Mouse (Mus musculus) liver, postnatal 0 days (tissue): ENCODE results near the gene Nppa. TPM values are rescaled to one million over a fixed set of nuclear protein-coding genes. Genes with fewer than 3 reads are reported as not detected.

ENCODE experiments used
- ATAC-seq: fragments of 200-750 bp; cut with Nextera tagmentation; 2 replicates; pipeline ENCODE4 v1.8.0; 2017; ENCODE audit warnings: mild to moderate bottlenecking, moderate library complexity
- DNase-seq: peaks from one replicate; pipeline ENCODE4 v3.0.0-alpha.2; 2016
- H3K27ac ChIP-seq: fragments of 300-500 bp; sonication (generic); 2 replicates; pipeline ENCODE4 v1.5.1; 2014; ENCODE audit warnings: antibody characterized with exemption, moderate library complexity, mild to moderate bottlenecking, low read depth
- H3K27me3 ChIP-seq: fragments of 300-500 bp; sonication (generic); 2 replicates; pipeline ENCODE4 v1.6.1; 2014; ENCODE audit warnings: low read length, control low read depth, mixed read lengths; ENCODE audit not compliant: insufficient read depth
- H3K36me3 ChIP-seq: fragments of 300-500 bp; sonication (generic); replicated peaks from 2 replicates; pipeline ENCODE4 v1.6.1; 2014; ENCODE audit warnings: mild to moderate bottlenecking, control low read depth, low read length, moderate library complexity, mixed read lengths; ENCODE audit not compliant: insufficient read depth
- H3K4me1 ChIP-seq: fragments of 300-500 bp; sonication (generic); 2 replicates; pipeline ENCODE4 v1.6.1; 2014; ENCODE audit warnings: antibody characterized with exemption, mild to moderate bottlenecking, control low read depth; ENCODE audit not compliant: insufficient read depth
- H3K4me2 ChIP-seq: fragments of 300-500 bp; sonication (generic); 2 replicates; pipeline ENCODE4 v1.6.1; 2014; ENCODE audit warnings: low read depth, mild to moderate bottlenecking, low read length, moderate library complexity, mixed read lengths
- H3K4me3 ChIP-seq: fragments of 300-500 bp; sonication (generic); 2 replicates; pipeline ENCODE4 v1.5.1; 2014; ENCODE audit warnings: low read depth, low read length
- H3K9ac ChIP-seq: fragments of 300-500 bp; sonication (generic); replicated peaks from 2 replicates; pipeline ENCODE4 v1.6.1; 2014; ENCODE audit warnings: mild to moderate bottlenecking, moderate library complexity
- H3K9me3 ChIP-seq: fragments of 300-500 bp; sonication (generic); 2 replicates; pipeline ENCODE4 v1.6.1; 2016; ENCODE audit warnings: mild to moderate bottlenecking, control low read depth, low read length, mixed read lengths
- CTCF ChIP-seq: sonication (generic); IDR thresholded peaks from 2 replicates; pipeline ENCODE4 v1.5.1; 2016; ENCODE audit warnings: antibody characterized with exemption, low read depth
- EP300 ChIP-seq: IDR thresholded peaks from 2 replicates; pipeline ENCODE4 v1.6.1; 2016; ENCODE audit warnings: antibody characterized with exemption, low read depth, mild to moderate bottlenecking
- WGBS: fragments of 180-500 bp; shearing (Covaris S2); extraction: QIAGEN DNeasy Blood & Tissue Kit; methylation state at CpG from one replicate; pipeline ENCODE4 v1.1.7; 2014; ENCODE audit not compliant: insufficient replicate concordance; 5-methylcytosine and 5-hydroxymethylcytosine counted together
- polyA plus RNA-seq: library from polyadenylated mRNA; unstranded; fragments of >200 nt; fragmentation: Nextera tagmentation; extraction: Ambion mirVana; gene quantifications from 2 replicates; pipeline ENCODE4 v1.2.1, GENCODE M21; 2015

The Nppa gene
- polyA plus RNA-seq, 1 experiment from 2014 or later: 0.13 TPM

DNA sequence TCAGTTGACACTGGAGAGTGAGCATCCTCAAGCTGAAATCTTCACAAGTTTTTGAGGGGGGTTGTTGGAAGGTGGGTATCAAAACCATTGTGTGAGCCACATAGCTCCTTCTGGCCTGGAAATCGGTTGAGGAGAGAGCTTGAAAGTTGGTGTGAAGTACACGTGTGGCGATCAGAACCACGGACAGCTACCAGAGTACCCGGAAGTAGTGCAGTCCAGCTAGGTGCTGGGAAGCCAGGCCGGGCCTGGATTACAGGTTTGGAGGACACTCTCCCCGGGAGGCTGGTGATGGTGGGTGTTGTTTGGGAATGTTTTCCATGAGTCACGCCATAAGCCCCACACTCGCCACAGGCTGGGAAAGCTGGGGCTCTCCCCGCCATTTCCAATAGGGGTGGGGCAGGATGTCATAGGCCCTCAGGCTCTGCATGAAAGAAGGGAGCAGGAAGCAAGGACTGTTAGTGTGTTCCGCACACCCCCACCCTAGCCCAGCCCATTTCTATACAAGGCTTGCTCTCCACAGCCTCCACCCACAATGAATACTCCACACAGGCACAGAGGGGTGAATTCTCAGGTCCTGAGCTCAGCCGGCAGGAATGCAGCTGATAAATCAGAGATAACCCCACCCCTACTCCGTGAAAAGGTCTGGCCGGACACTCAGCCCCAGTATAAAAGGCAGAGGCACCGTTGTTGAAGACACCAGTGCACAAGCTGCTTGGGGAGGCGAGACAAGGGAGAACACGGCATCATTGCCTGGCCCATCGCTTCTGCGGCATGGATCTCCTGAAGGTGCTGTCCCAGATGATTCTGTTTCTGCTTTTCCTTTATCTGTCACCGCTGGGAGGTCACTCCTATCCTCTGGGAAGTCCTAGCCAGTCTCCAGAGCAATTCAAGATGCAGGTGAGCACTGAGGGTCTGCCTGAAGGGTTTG lies 15.1 kb upstream of the Nppa start, which contains the start of gene Nppb:
TSS of gene Nppb (plus strand) at position 584 of the 928 bp plus-strand sequence.
- ATAC-seq (no peak), DNase-seq (peak; percentile 50)

DNA sequence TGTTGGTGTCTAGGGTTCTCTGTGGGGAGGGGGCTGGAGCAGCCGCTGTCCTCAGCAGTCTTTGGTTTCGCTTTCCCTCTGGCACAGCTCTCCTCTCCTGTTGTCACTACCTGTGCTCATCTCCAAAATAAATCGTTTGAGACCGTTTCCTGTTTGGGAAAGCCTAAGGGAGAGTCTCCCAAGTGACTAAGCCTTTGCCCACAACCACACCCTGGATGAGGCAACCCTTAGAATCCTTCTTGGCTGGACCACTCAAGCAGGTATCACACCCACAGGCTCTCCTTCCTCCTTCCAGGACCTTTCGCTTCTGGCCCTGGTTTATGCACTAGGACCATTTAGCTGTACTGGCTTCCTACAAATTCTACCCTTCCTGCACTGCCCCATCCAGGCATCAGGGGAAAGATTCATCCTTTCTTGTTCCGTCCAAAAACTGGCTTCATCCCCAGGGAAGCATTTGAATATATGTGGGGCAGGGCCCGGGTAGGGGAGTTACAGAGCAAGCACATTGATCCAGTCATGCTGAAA lies 6.9 kb upstream of the Nppa start:
- WGBS: 53% methylated on average over 7 of the region's 7 CpGs
- H3K4me1 ChIP-seq: no peaks in the 10 kb centered on the region
- no peak overlapping the region for H3K27ac ChIP-seq
- H3K27me3 ChIP-seq: no peaks in the 10 kb centered on the region
- H3K36me3 ChIP-seq: no peaks in the 10 kb centered on the region
- no peak overlapping the region for H3K4me2 ChIP-seq
- no peak overlapping the region for H3K9ac ChIP-seq
- ATAC-seq: no peak
- TF ChIP-seq EP300: no peak
- no peak for TF ChIP-seq CTCF
- no peak for DNase-seq
- no peak overlapping the region for H3K4me3 ChIP-seq
- H3K9me3 ChIP-seq: no peaks in the 10 kb centered on the region

More for the DNA sequence above, 15.1 kb upstream of the Nppa start, which contains the start of gene Nppb:
- WGBS: 23% methylated on average over 20 of the region's 20 CpGs
- no peak within 1 kb of the TSS for H3K9ac ChIP-seq
- H3K27me3 ChIP-seq: no peaks in the 10 kb centered on the region
- TF ChIP-seq EP300: no peak
- no peak for TF ChIP-seq CTCF
- H3K27ac ChIP-seq: no peak within 1 kb of the TSS
- no peak within 1 kb of the TSS for H3K4me2 ChIP-seq
- no peaks in the 10 kb centered on the region for H3K4me1 ChIP-seq
- no peaks in the 10 kb centered on the region for H3K9me3 ChIP-seq
- no peaks in the 10 kb centered on the region for H3K36me3 ChIP-seq
- no peak within 1 kb of the TSS for H3K4me3 ChIP-seq

DNA sequence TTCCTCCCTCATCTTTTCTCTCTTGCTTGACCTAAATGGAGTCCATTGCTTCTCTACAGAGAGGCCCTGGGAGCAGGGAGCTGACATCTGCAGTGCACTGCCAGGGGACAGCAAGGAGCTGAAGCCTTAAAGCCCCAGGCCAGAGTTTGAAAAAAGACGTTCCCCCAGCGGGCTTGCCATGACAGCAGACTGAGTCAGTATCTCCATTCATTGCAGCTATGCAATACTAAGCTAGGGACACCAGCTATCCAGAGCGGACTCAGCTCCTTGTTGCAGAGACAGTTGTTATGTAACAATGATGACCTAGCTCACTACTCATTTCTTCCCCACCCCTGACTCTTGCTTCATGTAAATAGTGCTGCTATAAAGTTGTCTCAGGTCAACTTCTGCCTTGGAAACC lies 5.2 kb upstream of the Nppa start:
- no peak overlapping the region for H3K9ac ChIP-seq
- ATAC-seq (no peak), DNase-seq (no peak)
- H3K4me2 ChIP-seq: no peak overlapping the region
- TF ChIP-seq CTCF (no peak), EP300 (no peak)
- H3K36me3 ChIP-seq: no peaks in the 10 kb centered on the region
- H3K9me3 ChIP-seq: no peaks in the 10 kb centered on the region
- no peak overlapping the region for H3K4me3 ChIP-seq
- H3K27ac ChIP-seq: no peak overlapping the region
- H3K27me3 ChIP-seq: no peaks in the 10 kb centered on the region
- no peaks in the 10 kb centered on the region for H3K4me1 ChIP-seq
- WGBS: 68% methylated on average over 3 of the region's 3 CpGs

DNA sequence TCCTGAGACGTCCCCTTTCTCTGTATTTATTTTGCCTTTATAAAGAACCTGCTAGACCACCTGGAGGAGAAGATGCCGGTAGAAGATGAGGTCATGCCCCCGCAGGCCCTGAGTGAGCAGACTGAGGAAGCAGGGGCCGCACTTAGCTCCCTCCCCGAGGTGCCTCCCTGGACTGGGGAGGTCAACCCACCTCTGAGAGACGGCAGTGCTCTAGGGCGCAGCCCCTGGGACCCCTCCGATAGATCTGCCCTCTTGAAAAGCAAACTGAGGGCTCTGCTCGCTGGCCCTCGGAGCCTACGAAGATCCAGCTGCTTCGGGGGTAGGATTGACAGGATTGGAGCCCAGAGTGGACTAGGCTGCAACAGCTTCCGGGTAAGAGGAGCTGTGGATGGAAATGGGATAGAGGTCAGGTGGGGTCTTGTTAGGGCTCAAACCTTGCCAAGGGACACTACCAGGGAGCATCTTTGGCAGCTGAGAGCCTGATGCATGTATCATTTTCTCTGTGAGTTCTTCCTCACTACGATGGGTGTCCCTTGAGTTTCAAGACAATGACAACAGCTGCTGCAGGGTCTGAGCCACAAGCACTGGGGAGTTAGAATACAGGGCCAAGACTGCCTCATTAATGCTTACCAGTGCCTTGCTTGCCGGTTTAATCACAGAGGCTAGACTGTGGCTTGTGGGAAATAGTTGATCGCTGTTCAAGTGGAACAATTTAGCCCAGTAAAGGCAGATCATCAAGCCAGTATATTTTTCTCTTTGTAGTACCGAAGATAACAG lies 679 bp downstream of the Nppa start:
- no peak for ATAC-seq
- Histone ChIP-seq H3K27ac (no peak overlapping the region), H3K36me3 (peaks cover 8% of the 10 kb centered on the region; the same call in 1 of the 2 replicates), H3K9ac (no peak overlapping the region), H3K27me3 (no peaks in the 10 kb centered on the region), H3K4me2 (no peak overlapping the region), H3K4me3 (no peak overlapping the region), H3K9me3 (no peaks in the 10 kb centered on the region), H3K4me1 (no peaks in the 10 kb centered on the region)
- 69% methylated on average over 17 of the region's 17 CpGs for WGBS
- no peak for TF ChIP-seq CTCF
- TF ChIP-seq EP300: no peak
- DNase-seq: no peak

DNA sequence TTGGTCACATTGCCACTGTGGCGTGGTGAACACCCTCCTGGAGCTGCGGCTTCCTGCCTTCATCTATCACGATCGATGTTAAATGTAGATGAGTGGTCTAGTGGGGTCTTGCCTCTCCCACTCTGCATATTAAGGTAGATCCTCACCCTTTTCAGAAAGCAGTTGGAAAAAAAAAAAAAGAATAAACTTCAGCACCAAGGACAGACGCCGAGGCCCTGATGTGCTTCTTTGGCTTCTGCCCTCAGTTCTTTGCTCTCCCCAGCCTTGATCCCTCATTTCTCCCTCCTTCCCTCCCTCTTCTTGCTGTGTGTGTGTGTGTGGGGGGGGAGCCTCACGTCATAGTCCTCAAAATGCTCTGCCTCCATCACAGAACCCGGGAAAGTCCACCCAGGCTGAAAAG lies 1.3 kb downstream of the Nppa start:
- H3K4me1 ChIP-seq: no peaks in the 10 kb centered on the region
- H3K36me3 ChIP-seq: peaks cover 13% of the 10 kb centered on the region; the same call in 1 of the 2 replicates
- TF ChIP-seq CTCF (no peak), EP300 (no peak)
- DNase-seq: no peak
- no peaks in the 10 kb centered on the region for H3K27me3 ChIP-seq
- no peak overlapping the region for H3K9ac ChIP-seq
- ATAC-seq: no peak
- H3K4me3 ChIP-seq: no peak overlapping the region
- no peak overlapping the region for H3K4me2 ChIP-seq
- no peaks in the 10 kb centered on the region for H3K9me3 ChIP-seq
- 41% methylated on average over 8 of the region's 8 CpGs for WGBS
- H3K27ac ChIP-seq: no peak overlapping the region

DNA sequence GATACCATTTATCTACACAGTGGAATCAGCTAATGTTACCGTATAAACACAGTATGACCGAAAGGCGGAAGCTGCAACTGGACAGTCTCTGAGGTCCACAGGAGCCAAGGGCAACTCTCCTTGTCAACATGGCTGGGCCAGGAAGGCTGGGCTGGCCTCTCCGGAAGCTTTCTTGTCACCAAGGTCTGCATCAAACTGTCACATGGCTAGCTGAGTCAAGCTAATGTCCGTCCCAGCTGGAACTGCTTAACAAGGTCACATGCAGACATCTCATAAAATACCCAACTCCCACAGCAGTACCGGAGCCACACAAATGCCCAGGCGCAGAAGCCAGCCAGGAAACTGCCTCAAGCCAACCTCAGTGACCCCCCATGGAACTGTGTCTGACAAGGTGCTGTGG lies 3.8 kb downstream of the Nppa start:
- Histone ChIP-seq H3K9ac (no peak overlapping the region), H3K4me3 (no peak overlapping the region), H3K27me3 (no peaks in the 10 kb centered on the region), H3K27ac (no peak overlapping the region), H3K4me2 (no peak overlapping the region), H3K9me3 (no peaks in the 10 kb centered on the region), H3K4me1 (no peaks in the 10 kb centered on the region), H3K36me3 (peaks cover 33% of the 10 kb centered on the region)
- no peak for TF ChIP-seq CTCF
- TF ChIP-seq EP300: no peak
- WGBS: 84% methylated on average over 7 of the region's 7 CpGs
- no peak for DNase-seq
- no peak for ATAC-seq
